Comparison of ENCODE assay signal across 8 mouse cellular contexts in the genomic region with DNA sequence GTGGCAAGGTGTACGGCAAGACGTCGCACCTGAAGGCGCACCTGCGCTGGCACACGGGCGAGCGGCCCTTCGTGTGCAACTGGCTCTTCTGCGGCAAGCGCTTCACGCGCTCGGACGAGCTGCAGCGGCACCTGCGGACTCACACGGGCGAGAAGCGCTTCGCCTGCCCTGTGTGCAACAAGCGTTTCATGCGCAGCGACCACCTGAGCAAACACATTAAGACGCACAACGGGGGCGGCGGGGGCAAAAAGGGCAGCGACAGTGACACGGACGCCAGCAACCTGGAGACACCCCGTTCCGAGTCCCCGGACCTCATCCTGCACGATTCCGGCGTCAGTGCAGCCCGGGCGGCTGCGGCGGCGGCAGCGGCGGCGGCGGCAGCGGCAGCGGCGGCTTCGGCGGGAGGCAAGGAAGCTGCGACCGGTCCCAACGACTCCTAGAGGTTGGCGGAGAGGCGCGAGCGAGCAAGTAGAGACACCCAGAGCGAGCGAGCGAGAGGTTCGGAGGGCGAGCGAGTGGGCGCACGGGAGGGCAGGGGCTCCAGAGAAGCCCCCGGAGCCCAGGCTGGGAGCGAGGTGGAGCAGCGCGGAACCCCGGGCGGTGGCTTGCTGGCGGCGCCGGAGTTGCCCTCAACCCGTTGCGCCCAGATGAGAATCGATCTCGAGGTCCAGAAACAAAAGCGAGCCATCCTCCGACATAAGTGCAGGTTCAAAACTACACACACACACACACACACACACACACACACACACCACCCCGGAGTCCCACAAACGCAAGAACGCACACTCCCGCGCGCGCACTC. TPM values are rescaled to one million over a fixed set of nuclear protein-coding genes. Genes with fewer than 3 reads are reported as not detected.
A peak's percentile ranks its signal among the peaks of the same experiment; 100 is the strongest.
DNase-seq lines count a peak whose midpoint lies in the region; ATAC-seq lines count a peak whose summit lies in the region.

No protein-coding gene starts in this region.

- DNase-seq in kidney, postnatal 25 days = no peak
- DNase-seq in T-cell, adult 2 months (ENCODE audit: low spot score) = peak; percentile 47
- peak; percentile 55 for DNase-seq in thymus, postnatal 25 days

- H3K36me3 ChIP-seq in kidney, embryonic 14.5 days (ENCODE audit: control insufficient read depth, insufficient read depth, low read length) = no peaks in the 10 kb centered on the region
- H3K36me3 ChIP-seq in forebrain, embryonic 15.5 days = no peaks in the 10 kb centered on the region
- no peaks in the 10 kb centered on the region for H3K36me3 ChIP-seq in kidney, embryonic 16.5 days (ENCODE audit: insufficient read depth, low read length)
- H3K36me3 ChIP-seq in midbrain, embryonic 15.5 days (replicated peaks) = no peaks in the 10 kb centered on the region

- peak overlapping the region; percentile 37 for H3K4me3 ChIP-seq in kidney, embryonic 14.5 days (ENCODE audit: low read length)
- H3K4me3 ChIP-seq in forebrain, embryonic 15.5 days = peak overlapping the region; percentile 51
- H3K4me3 ChIP-seq in kidney, embryonic 16.5 days (ENCODE audit: low read length) = peak overlapping the region; percentile 44
- peak overlapping the region; percentile 39 for H3K4me3 ChIP-seq in midbrain, embryonic 15.5 days

- H3K9ac ChIP-seq in kidney, embryonic 14.5 days (ENCODE audit: low read depth, low read length) = peak overlapping the region; percentile 34; the same call in 1 of the 2 replicates
- H3K9ac ChIP-seq in forebrain, embryonic 15.5 days (replicated peaks) = peak overlapping the region; percentile 51
- no peak overlapping the region for H3K9ac ChIP-seq in kidney, embryonic 16.5 days (replicated peaks; ENCODE audit: low read length)
- H3K9ac ChIP-seq in midbrain, embryonic 15.5 days = peak overlapping the region; percentile 42

- ATAC-seq in kidney, embryonic 14.5 days (ENCODE audit: low FRiP score, low TSS enrichment) = no peak
- ATAC-seq in forebrain, embryonic 15.5 days (replicated peaks) = no peak
- peak; percentile 11; the same call in 1 of the 2 replicates for ATAC-seq in kidney, embryonic 16.5 days (ENCODE audit: low FRiP score, low TSS enrichment)
- no peak for ATAC-seq in midbrain, embryonic 15.5 days (replicated peaks)
- ATAC-seq in erythroid progenitor cell, adult 5-6 weeks (replicated peaks; ENCODE audit: low FRiP score, poor library complexity, severe bottlenecking) = no peak

- under 1% methylated on average over 88 of the region's 88 CpGs for WGBS in kidney, embryonic 14.5 days
- under 1% methylated on average over 88 of the region's 88 CpGs for WGBS in forebrain, embryonic 15.5 days
- WGBS in kidney, embryonic 16.5 days = under 1% methylated on average over 88 of the region's 88 CpGs
- under 1% methylated on average over 87 of the region's 88 CpGs for WGBS in midbrain, embryonic 15.5 days

- H3K4me2 ChIP-seq in kidney, embryonic 14.5 days (replicated peaks; ENCODE audit: low read depth, low read length) = peak overlapping the region; percentile 56
- H3K4me2 ChIP-seq in forebrain, embryonic 15.5 days (replicated peaks) = peak overlapping the region; percentile 46
- peak overlapping the region; percentile 60 for H3K4me2 ChIP-seq in kidney, embryonic 16.5 days (replicated peaks; ENCODE audit: low read depth, low read length)
- peak overlapping the region; percentile 55 for H3K4me2 ChIP-seq in midbrain, embryonic 15.5 days

- no peak overlapping the region for H3K27ac ChIP-seq in kidney, embryonic 14.5 days (ENCODE audit: low read depth, low read length)
- peak overlapping the region; percentile 85 for H3K27ac ChIP-seq in forebrain, embryonic 15.5 days (replicated peaks)
- H3K27ac ChIP-seq in kidney, embryonic 16.5 days (ENCODE audit: low read length) = no peak overlapping the region
- H3K27ac ChIP-seq in midbrain, embryonic 15.5 days = peak overlapping the region; percentile 68

- H3K27me3 ChIP-seq in kidney, embryonic 14.5 days (ENCODE audit: control insufficient read depth, insufficient read depth, low read length) = peaks cover 77% of the 10 kb centered on the region
- peaks cover 23% of the 10 kb centered on the region for H3K27me3 ChIP-seq in forebrain, embryonic 15.5 days
- H3K27me3 ChIP-seq in kidney, embryonic 16.5 days (ENCODE audit: insufficient read depth, low read length) = peaks cover 83% of the 10 kb centered on the region
- peaks cover 48% of the 10 kb centered on the region for H3K27me3 ChIP-seq in midbrain, embryonic 15.5 days (replicated peaks)

- H3K4me1 ChIP-seq in kidney, embryonic 14.5 days (ENCODE audit: control insufficient read depth, insufficient read depth, low read length) = peaks cover 42% of the 10 kb centered on the region
- peaks cover 62% of the 10 kb centered on the region for H3K4me1 ChIP-seq in forebrain, embryonic 15.5 days
- H3K4me1 ChIP-seq in kidney, embryonic 16.5 days (ENCODE audit: insufficient read depth, low read length) = peaks cover 50% of the 10 kb centered on the region
- peaks cover 57% of the 10 kb centered on the region for H3K4me1 ChIP-seq in midbrain, embryonic 15.5 days

- no peaks in the 10 kb centered on the region for H3K9me3 ChIP-seq in kidney, embryonic 14.5 days (ENCODE audit: control insufficient read depth, low read length)
- H3K9me3 ChIP-seq in forebrain, embryonic 15.5 days = no peaks in the 10 kb centered on the region
- H3K9me3 ChIP-seq in kidney, embryonic 16.5 days (ENCODE audit: low read length) = no peaks in the 10 kb centered on the region
- no peaks in the 10 kb centered on the region for H3K9me3 ChIP-seq in midbrain, embryonic 15.5 days

RNA-seq across cellular contexts. Expression of a gene that starts 2.6 kb away (rescaled TPM):
- polyA plus RNA-seq in kidney, embryonic 14.5 days (2014; fragmentation: Nextera tagmentation; extraction: Ambion mirVana) = 0.11 and 0.19 TPM in 2 replicates
- 12.4 and 13.5 TPM in 2 replicates for polyA plus RNA-seq in forebrain, embryonic 15.5 days (2015; fragmentation: Nextera tagmentation; extraction: Ambion mirVana)
- not detected in 2 replicates for polyA plus RNA-seq in kidney, embryonic 16.5 days (2015; fragmentation: Nextera tagmentation; extraction: Ambion mirVana)
- polyA plus RNA-seq in midbrain, embryonic 15.5 days (2015; fragmentation: Nextera tagmentation; extraction: Ambion mirVana) = 3.5 and 5.3 TPM in 2 replicates
- total RNA-seq in erythroid progenitor cell, adult 5-6 weeks (2015; ENCODE audit: low replicate concordance) = not detected in 2 replicates
- total RNA-seq in erythroid progenitor cell, adult 5-6 weeks (2017; ENCODE audit: low replicate concordance) = not detected in 2 replicates

RNA-seq across cellular contexts. Expression of a gene that starts 38.1 kb away (rescaled TPM):
- polyA plus RNA-seq in kidney, embryonic 14.5 days (2014; fragmentation: Nextera tagmentation; extraction: Ambion mirVana) = 9.8 and 14.5 TPM in 2 replicates
- 8.5 and 9.3 TPM in 2 replicates for polyA plus RNA-seq in forebrain, embryonic 15.5 days (2015; fragmentation: Nextera tagmentation; extraction: Ambion mirVana)
- 19.2 and 19.3 TPM in 2 replicates for polyA plus RNA-seq in kidney, embryonic 16.5 days (2015; fragmentation: Nextera tagmentation; extraction: Ambion mirVana)
- polyA plus RNA-seq in midbrain, embryonic 15.5 days (2015; fragmentation: Nextera tagmentation; extraction: Ambion mirVana) = 6.9 and 7.7 TPM in 2 replicates
- total RNA-seq in erythroid progenitor cell, adult 5-6 weeks (2015; ENCODE audit: low replicate concordance) = 56.2 and 71.3 TPM in 2 replicates
- total RNA-seq in erythroid progenitor cell, adult 5-6 weeks (2017; ENCODE audit: low replicate concordance) = 108 and 110 TPM in 2 replicates

RNA-seq across cellular contexts. Expression of a gene that starts 38.2 kb away (rescaled TPM):
- 24.1 and 31.8 TPM in 2 replicates for polyA plus RNA-seq in kidney, embryonic 14.5 days (2014; fragmentation: Nextera tagmentation; extraction: Ambion mirVana)
- 28.5 and 30.5 TPM in 2 replicates for polyA plus RNA-seq in forebrain, embryonic 15.5 days (2015; fragmentation: Nextera tagmentation; extraction: Ambion mirVana)
- 20.5 and 20.7 TPM in 2 replicates for polyA plus RNA-seq in kidney, embryonic 16.5 days (2015; fragmentation: Nextera tagmentation; extraction: Ambion mirVana)
- 26.2 and 27.4 TPM in 2 replicates for polyA plus RNA-seq in midbrain, embryonic 15.5 days (2015; fragmentation: Nextera tagmentation; extraction: Ambion mirVana)
- 19.8 and 39.4 TPM in 2 replicates for total RNA-seq in erythroid progenitor cell, adult 5-6 weeks (2015; ENCODE audit: low replicate concordance)
- total RNA-seq in erythroid progenitor cell, adult 5-6 weeks (2017; ENCODE audit: low replicate concordance) = 23.0 and 46.1 TPM in 2 replicates

RNA-seq across cellular contexts. Expression of a gene that starts 55.6 kb away (rescaled TPM):
- 96.6 and 96.7 TPM in 2 replicates for polyA plus RNA-seq in kidney, embryonic 14.5 days (2014; fragmentation: Nextera tagmentation; extraction: Ambion mirVana)
- 97.2 and 99.5 TPM in 2 replicates for polyA plus RNA-seq in forebrain, embryonic 15.5 days (2015; fragmentation: Nextera tagmentation; extraction: Ambion mirVana)
- 79.4 and 89.1 TPM in 2 replicates for polyA plus RNA-seq in kidney, embryonic 16.5 days (2015; fragmentation: Nextera tagmentation; extraction: Ambion mirVana)
- 84.1 and 91.3 TPM in 2 replicates for polyA plus RNA-seq in midbrain, embryonic 15.5 days (2015; fragmentation: Nextera tagmentation; extraction: Ambion mirVana)
- 28.9 and 46.5 TPM in 2 replicates for total RNA-seq in erythroid progenitor cell, adult 5-6 weeks (2015; ENCODE audit: low replicate concordance)
- total RNA-seq in erythroid progenitor cell, adult 5-6 weeks (2017; ENCODE audit: low replicate concordance) = 25.9 and 44.2 TPM in 2 replicates

Comparison
In these comparisons a context has a peak if more than half of its experiments do, and no peak if none do; other contexts are left out.
1. H3K27ac ChIP-seq: peak in forebrain, embryonic 15.5 days (single experiment) and midbrain, embryonic 15.5 days (single experiment); none in kidney, embryonic 14.5 days (single experiment) and kidney, embryonic 16.5 days (single experiment).
2. DNase-seq: peak in T-cell, adult 2 months (single experiment) and thymus, postnatal 25 days (single experiment); none in kidney, postnatal 25 days (0 of 2).
3. Peak in every context shown above with its lines, with median percentiles within 50 percentile points of each other: H3K4me2 ChIP-seq and H3K4me3 ChIP-seq.